Mouse (Mus musculus): ENCODE data around the gene Txnip. TPM values are rescaled to one million over a fixed set of nuclear protein-coding genes. Genes with fewer than 3 reads are reported as not detected.

The Txnip gene
- total and polyA plus RNA-seq, 3 experiments = 19.5 to 1,322 (median 307) TPM

GRCm38 (mm10) chr3:96593374-96593773, 35.6 kb downstream of the Txnip start:
- Histone ChIP-seq H3K36me3 (replicated peaks) (peaks cover 9% of the 10 kb centered on the region), H3K4me3 (ENCODE audit: low read depth, low read length) (peak overlapping the region; percentile 82), H3K9me3 (replicated peaks) (peaks cover 8% of the 10 kb centered on the region), H3K4me1 (ENCODE audit: insufficient read depth, low read depth, low read length) (peaks cover 45% of the 10 kb centered on the region), H3K27me3 (ENCODE audit: insufficient read depth, low read length) (peaks cover 31% of the 10 kb centered on the region)
- peak; percentile 26 for DNase-seq (ENCODE audit: low spot score)
- TF ChIP-seq POLR2AphosphoS5 (IDR thresholded peaks at IDR 0.05; ENCODE audit: insufficient replicate concordance, low read depth, low read length) = no peak
- no peak for TF ChIP-seq GATA2 (IDR thresholded peaks at IDR 0.05; ENCODE audit: borderline replicate concordance, low read depth, low read length)
- TF ChIP-seq GATA1 (IDR thresholded peaks at IDR 0.05; ENCODE audit: borderline replicate concordance, low read length) = no peak
- TF ChIP-seq CTCF (IDR thresholded peaks at IDR 0.05; ENCODE audit: low read depth, low read length) = no peak
- no peak for TF ChIP-seq TAL1 (conservative IDR thresholded peaks at IDR 0.05; ENCODE audit: low read depth, low read length)
- ATAC-seq (ENCODE audit: extremely low read depth, insufficient number of reproducible peaks, low FRiP score, poor library complexity, severe bottlenecking) = no peak

- Histone ChIP-seq H3K36me3 (replicated peaks) (peaks cover 9% of the 10 kb centered on the region), H3K4me3 (ENCODE audit: low read depth, low read length) (peak within 1 kb of the TSS; percentile 82), H3K27me3 (ENCODE audit: insufficient read depth, low read length) (peaks cover 37% of the 10 kb centered on the region), H3K4me1 (ENCODE audit: insufficient read depth, low read depth, low read length) (peaks cover 47% of the 10 kb centered on the region), H3K9me3 (replicated peaks) (peaks cover 8% of the 10 kb centered on the region)
- TF ChIP-seq POLR2AphosphoS5 (IDR thresholded peaks at IDR 0.05; ENCODE audit: insufficient replicate concordance, low read depth, low read length) = no peak
- no peak for TF ChIP-seq GATA2 (IDR thresholded peaks at IDR 0.05; ENCODE audit: borderline replicate concordance, low read depth, low read length)
- TF ChIP-seq TAL1 (conservative IDR thresholded peaks at IDR 0.05; ENCODE audit: low read depth, low read length) = no peak
- no peak for TF ChIP-seq CTCF (IDR thresholded peaks at IDR 0.05; ENCODE audit: low read depth, low read length)
- no peak for TF ChIP-seq GATA1 (IDR thresholded peaks at IDR 0.05; ENCODE audit: borderline replicate concordance, low read length)
- DNase-seq (ENCODE audit: low spot score) (peak; percentile 96), ATAC-seq (ENCODE audit: extremely low read depth, insufficient number of reproducible peaks, low FRiP score, poor library complexity, severe bottlenecking) (peak; percentile 99)
Observed at GRCm38 (mm10) chr3:96593790-96594560, 36.2 kb downstream of the Txnip start, which contains the start of gene Polr3gl. Gene Polr3gl (minus strand): TSS chr3:96594181.

- peaks cover 42% of the 10 kb centered on the region for H3K27me3 ChIP-seq (ENCODE audit: insufficient read depth, low read length)
- peaks cover 8% of the 10 kb centered on the region for H3K9me3 ChIP-seq (replicated peaks)
- no peak overlapping the region for H3K4me3 ChIP-seq (ENCODE audit: low read depth, low read length)
- TF ChIP-seq GATA1 (IDR thresholded peaks at IDR 0.05; ENCODE audit: borderline replicate concordance, low read length) = no peak
- no peak for TF ChIP-seq TAL1 (conservative IDR thresholded peaks at IDR 0.05; ENCODE audit: low read depth, low read length)
- no peak for TF ChIP-seq GATA2 (IDR thresholded peaks at IDR 0.05; ENCODE audit: borderline replicate concordance, low read depth, low read length)
- TF ChIP-seq POLR2AphosphoS5 (IDR thresholded peaks at IDR 0.05; ENCODE audit: insufficient replicate concordance, low read depth, low read length) = no peak
- H3K36me3 ChIP-seq (replicated peaks) = peaks cover 4% of the 10 kb centered on the region
- DNase-seq (ENCODE audit: low spot score) (no peak), ATAC-seq (ENCODE audit: extremely low read depth, insufficient number of reproducible peaks, low FRiP score, poor library complexity, severe bottlenecking) (no peak)
- peaks cover 52% of the 10 kb centered on the region for H3K4me1 ChIP-seq (ENCODE audit: insufficient read depth, low read depth, low read length)
Observed at GRCm38 (mm10) chr3:96594851-96595250, 37.1 kb downstream of the Txnip start.

DNA sequence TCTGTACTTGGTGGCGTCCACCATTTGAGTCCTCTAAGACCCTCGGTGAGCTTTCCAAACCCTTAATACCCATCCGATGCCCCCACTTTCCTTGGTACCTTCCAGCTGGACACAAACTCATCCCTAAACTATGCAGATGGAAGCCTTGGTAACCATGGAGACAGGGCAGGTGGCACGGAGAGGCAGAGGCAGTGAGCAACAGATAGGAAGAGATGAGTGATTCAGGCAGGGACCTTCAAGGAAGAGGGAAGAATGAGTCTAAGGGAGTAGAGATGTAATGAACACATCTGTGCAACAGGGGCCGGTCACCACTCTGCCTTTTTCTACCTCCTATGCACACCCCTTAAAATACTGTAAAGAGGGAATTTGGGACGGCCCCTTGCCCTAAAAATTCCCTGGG, 37.9 kb downstream of the Txnip start:
- H3K27me3 ChIP-seq (ENCODE audit: insufficient read depth, low read length) = peaks cover 42% of the 10 kb centered on the region
- ATAC-seq (ENCODE audit: extremely low read depth, insufficient number of reproducible peaks, low FRiP score, poor library complexity, severe bottlenecking) = no peak

DNA sequence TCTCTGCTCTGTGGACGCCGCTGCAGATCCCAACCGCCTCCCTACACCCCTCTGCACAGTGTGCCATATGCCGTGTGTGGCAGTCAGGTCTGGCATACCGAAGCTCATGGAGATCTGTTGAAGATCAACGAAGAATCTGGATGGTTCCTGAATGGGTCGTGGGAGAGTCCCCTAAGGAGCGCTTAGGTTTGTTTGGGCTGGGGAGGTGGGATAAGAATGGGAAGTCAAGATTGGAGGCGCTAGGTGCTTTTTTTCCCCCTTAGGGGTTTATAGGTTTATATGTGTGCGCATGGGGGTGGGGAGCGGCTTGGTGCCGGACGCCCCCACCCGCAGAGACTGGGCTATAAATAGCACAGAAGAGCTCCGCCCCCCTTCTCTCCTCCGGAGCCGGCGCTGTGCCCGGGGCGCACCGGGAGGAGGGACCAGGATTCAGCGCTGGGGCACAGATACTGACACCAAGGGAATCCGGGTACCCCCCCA, 38.5 kb downstream of the Txnip start, which contains the start of gene Ankrd34a:
Ankrd34a (plus strand) TSS at position 409 of the 480 bp plus-strand sequence.
- Histone ChIP-seq H3K27me3 (ENCODE audit: insufficient read depth, low read length) (peaks cover 43% of the 10 kb centered on the region), H3K4me1 (ENCODE audit: insufficient read depth, low read depth, low read length) (peaks cover 65% of the 10 kb centered on the region), H3K9me3 (replicated peaks) (peaks cover 8% of the 10 kb centered on the region), H3K4me3 (ENCODE audit: low read depth, low read length) (peak within 1 kb of the TSS; percentile 34; the same call in 1 of the 2 replicates), H3K36me3 (replicated peaks) (no peaks in the 10 kb centered on the region)
- no peak for TF ChIP-seq CTCF (IDR thresholded peaks at IDR 0.05; ENCODE audit: low read depth, low read length)
- DNase-seq (ENCODE audit: low spot score) (no peak), ATAC-seq (ENCODE audit: extremely low read depth, insufficient number of reproducible peaks, low FRiP score, poor library complexity, severe bottlenecking) (no peak)

More for the DNA sequence above, 37.9 kb downstream of the Txnip start:
- Histone ChIP-seq H3K36me3 (replicated peaks) (no peaks in the 10 kb centered on the region), H3K4me1 (ENCODE audit: insufficient read depth, low read depth, low read length) (peaks cover 60% of the 10 kb centered on the region), H3K4me3 (ENCODE audit: low read depth, low read length) (no peak overlapping the region), H3K9me3 (replicated peaks) (peaks cover 8% of the 10 kb centered on the region)
- TF ChIP-seq POLR2AphosphoS5 (IDR thresholded peaks at IDR 0.05; ENCODE audit: insufficient replicate concordance, low read depth, low read length) (no peak), GATA1 (IDR thresholded peaks at IDR 0.05; ENCODE audit: borderline replicate concordance, low read length) (no peak)
- DNase-seq (ENCODE audit: low spot score) = no peak

- no peaks in the 10 kb centered on the region for H3K36me3 ChIP-seq (replicated peaks)
- H3K27me3 ChIP-seq (ENCODE audit: insufficient read depth, low read length) = peaks cover 49% of the 10 kb centered on the region
- no peak for DNase-seq (ENCODE audit: low spot score)
- peaks cover 71% of the 10 kb centered on the region for H3K4me1 ChIP-seq (ENCODE audit: insufficient read depth, low read depth, low read length)
- no peak for ATAC-seq (ENCODE audit: extremely low read depth, insufficient number of reproducible peaks, low FRiP score, poor library complexity, severe bottlenecking)
- H3K4me3 ChIP-seq (ENCODE audit: low read depth, low read length) = no peak overlapping the region
- peaks cover 8% of the 10 kb centered on the region for H3K9me3 ChIP-seq (replicated peaks)
- no peak for TF ChIP-seq GATA2 (IDR thresholded peaks at IDR 0.05; ENCODE audit: borderline replicate concordance, low read depth, low read length)
- TF ChIP-seq POLR2AphosphoS5 (IDR thresholded peaks at IDR 0.05; ENCODE audit: insufficient replicate concordance, low read depth, low read length) = no peak
- TF ChIP-seq GATA1 (IDR thresholded peaks at IDR 0.05; ENCODE audit: borderline replicate concordance, low read length) = no peak
- TF ChIP-seq TAL1 (conservative IDR thresholded peaks at IDR 0.05; ENCODE audit: low read depth, low read length) = no peak
- TF ChIP-seq CTCF (IDR thresholded peaks at IDR 0.05; ENCODE audit: low read depth, low read length) = no peak
Observed at GRCm38 (mm10) chr3:96596855-96597254, 39.1 kb downstream of the Txnip start.
